Mouse (Mus musculus): ENCODE data around the gene Prune2.
"Not testable (repeated sequence)": the region's sequence is repeated elsewhere in the genome, so short reads cannot be mapped to it uniquely, and the experiment has no call there.

The Prune2 gene

GRCm38 (mm10) chr19:17166288-17166687, 210.4 kb downstream of the Prune2 start:
- in situ Hi-C loops (cut with MboI; ENCODE audit: unreplicated experiment in 2 of 2), result no loop called here

DNA sequence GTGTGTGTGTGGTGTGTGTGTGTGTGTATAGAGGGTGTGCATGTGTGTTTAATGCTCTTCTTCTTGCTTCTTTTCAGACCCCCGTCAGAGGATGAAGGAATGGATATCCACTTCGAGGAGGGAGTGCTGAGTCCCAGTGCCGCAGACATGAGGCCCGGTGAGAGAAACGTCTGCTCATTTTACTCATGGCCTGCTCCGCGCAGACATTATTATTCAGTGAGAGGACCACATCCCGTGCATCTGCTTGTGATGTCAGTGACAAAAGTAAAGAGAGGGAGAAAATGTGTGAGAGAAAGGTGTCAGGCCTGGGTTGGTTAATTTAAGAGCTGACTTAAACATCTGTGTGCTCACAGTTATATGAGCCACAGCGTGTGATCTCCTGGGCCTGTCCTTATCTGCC, 212.3 kb downstream of the Prune2 start:
- in situ Hi-C loops (cut with MboI; ENCODE audit: unreplicated experiment in 2 of 2), result no loop called here

- in situ Hi-C loops (cut with MboI; ENCODE audit: unreplicated experiment in 2 of 2), result no loop called here
Measured at GRCm38 (mm10) chr19:17169746-17170145, 213.8 kb downstream of the Prune2 start.

DNA sequence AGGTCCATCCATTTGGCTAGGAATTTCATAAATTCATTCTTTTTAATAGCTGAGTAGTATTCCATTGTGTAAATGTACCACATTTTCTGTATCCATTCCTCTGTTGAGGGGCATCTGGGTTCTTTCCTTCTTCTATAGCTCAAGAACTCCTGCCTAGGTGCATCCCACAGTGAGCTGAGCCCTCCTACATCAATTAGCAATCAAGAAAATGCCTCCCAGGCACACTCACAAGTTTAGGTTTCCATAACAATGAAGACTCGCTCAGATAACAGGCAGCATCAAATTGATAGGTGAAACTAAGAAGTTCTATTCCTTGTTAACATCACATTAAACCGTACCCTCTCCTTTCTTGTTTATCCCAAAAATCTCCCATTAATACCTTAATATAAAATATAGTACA, 218.6 kb downstream of the Prune2 start:
- in situ Hi-C loops (cut with MboI; ENCODE audit: unreplicated experiment in 2 of 2), result not testable (repeated sequence)

- in situ Hi-C loops (cut with MboI; ENCODE audit: unreplicated experiment in 2 of 2), result no loop called here
Measured at GRCm38 (mm10) chr19:17180506-17180905, 224.6 kb downstream of the Prune2 start.

DNA sequence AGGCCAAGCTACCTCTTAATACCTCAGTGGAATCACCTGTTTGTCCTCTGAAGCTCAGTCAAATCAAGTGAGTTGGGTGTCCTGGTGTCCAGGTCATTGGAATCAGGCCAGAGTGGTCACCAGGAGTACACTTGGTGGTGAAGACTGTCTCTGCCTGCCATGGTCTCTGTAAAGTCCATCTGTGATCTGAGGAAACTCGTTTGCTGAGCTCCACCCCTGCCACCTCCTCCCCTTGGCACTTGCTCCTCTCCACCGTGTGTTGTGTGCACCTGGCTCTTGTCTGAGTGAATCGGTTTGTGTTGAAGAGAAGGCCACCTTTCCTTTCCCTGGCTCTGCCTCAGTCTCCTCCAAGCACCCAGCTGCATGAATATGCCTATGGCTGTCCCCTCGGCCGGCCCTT, 238.8 kb downstream of the Prune2 start:
- in situ Hi-C loops (cut with MboI; ENCODE audit: unreplicated experiment in 2 of 2), result no loop called here

DNA sequence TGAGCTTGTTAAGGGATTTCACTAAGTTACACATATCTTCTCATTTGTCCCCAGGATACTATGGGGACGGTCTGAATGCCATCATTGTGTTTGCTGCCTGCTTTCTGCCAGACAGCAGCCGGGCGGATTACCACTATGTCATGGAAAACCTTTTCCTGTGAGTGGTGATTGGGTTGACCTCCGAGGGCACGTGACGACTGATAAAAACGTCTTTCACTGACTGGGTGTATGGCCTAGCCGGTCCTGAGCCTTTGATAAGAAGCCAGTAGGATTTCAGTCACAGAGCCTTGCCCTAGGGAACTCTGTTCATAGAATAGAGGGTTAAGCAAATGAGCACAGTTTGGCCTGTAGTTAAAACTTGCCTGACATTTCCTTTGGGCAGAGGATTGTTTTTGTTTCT, 243.1 kb downstream of the Prune2 start:
- in situ Hi-C loops (cut with MboI; ENCODE audit: unreplicated experiment in 2 of 2), result no loop called here

DNA sequence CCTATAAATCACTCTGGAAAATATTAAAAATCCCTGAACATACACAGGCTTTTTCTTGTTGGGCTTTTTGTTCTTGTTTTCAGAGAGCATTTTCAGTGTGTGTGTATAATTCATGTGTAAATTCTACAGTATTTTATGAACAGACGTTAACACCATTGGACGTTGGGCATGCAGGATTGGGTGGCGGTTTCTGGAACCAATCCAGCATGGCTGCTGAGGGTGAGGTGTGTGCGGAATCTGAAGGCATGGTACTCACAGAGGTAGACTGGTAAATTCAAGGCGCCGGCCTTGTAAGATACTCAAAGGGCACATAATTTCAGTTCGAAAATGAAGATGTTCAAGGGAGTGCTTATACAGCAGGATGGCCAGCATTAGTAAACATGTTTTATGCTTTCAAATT, 251.2 kb downstream of the Prune2 start:
- in situ Hi-C loops (cut with MboI; ENCODE audit: unreplicated experiment in 2 of 2), result no loop called here

GRCm38 (mm10) chr19:17210541-17210940, 254.6 kb downstream of the Prune2 start:
- in situ Hi-C loops (cut with MboI; ENCODE audit: unreplicated experiment in 2 of 2), result no loop called here

DNA sequence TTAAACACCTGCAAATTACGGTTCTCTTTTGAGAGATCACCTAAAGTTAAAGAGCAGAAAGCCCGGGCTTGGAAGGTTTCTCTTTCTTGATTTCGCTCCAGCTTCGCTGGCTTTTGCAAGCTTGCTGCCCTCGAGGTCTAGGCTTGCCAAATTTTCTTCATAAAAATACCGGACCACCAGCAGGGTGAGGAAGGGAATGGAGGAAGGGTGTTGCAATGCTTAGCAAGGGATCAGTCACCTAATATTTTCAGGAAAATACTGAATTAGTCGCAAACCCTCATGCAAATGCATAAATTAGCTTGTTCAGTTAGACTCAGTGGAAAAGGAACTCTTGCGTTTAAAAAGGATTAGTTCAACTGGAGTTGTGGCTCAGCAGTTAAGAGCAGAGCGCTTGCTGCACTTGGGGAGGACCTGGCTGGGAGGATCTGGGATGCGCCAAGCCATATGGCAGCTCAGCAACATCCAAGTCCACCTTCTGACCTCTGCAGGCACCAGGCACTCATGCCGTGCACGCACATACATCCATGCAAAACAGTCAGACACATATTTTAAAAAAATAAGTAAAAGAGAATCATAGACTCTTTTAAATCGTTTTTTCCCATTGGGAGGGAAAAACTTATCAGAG, 259.1 kb downstream of the Prune2 start:
- in situ Hi-C loops (cut with MboI; ENCODE audit: unreplicated experiment in 2 of 2), result no loop called here

DNA sequence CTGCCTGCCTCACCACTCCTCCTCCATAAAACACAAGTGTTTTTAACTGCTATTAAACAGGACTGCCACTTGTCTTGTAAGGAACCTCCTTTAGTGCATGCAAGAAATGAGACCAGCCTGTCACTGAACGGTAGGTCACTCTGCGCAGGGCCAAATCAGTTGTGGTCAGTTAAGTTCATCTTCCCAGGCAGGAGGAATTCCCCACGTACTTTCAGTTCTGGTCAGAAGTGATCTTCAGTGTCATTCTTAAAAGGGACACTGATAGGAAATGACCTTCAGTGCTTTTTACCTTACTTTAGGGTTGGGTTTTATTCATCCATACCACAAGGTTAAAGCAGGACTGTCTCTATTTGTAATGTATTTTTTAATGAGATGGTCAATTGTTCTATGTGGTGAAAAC, 262.3 kb downstream of the Prune2 start:
- in situ Hi-C loops (cut with MboI; ENCODE audit: unreplicated experiment in 2 of 2), result no loop called here

GRCm38 (mm10) chr19:17223801-17224200, 267.9 kb downstream of the Prune2 start:
- in situ Hi-C loops (cut with MboI; ENCODE audit: unreplicated experiment in 2 of 2), result no loop called here

DNA sequence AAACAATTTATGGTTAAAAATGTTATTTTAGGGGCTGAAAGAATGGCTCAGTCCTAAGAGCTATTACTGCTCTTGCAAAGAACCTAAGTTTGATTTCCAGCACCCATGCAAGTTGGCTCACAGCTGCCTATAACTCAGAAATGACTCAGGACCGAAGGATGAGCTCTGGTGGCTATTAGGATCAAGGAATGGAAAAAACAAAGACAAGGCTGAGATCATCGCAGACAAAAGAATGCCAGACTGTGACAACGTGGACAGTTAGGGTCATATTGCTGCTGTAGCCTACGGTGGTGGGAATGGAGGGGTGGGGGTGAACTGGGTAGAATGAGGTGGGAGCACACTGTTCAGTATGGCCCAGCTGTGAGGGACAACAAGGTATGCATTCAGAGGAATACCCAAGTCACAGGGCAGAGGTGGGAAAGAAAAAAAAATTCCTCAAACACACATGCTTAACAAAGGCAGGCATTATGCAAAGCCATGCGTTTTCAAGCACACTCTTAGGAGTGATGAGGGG, 269.7 kb downstream of the Prune2 start:
- in situ Hi-C loops (cut with MboI; ENCODE audit: unreplicated experiment in 2 of 2), result no loop called here

DNA sequence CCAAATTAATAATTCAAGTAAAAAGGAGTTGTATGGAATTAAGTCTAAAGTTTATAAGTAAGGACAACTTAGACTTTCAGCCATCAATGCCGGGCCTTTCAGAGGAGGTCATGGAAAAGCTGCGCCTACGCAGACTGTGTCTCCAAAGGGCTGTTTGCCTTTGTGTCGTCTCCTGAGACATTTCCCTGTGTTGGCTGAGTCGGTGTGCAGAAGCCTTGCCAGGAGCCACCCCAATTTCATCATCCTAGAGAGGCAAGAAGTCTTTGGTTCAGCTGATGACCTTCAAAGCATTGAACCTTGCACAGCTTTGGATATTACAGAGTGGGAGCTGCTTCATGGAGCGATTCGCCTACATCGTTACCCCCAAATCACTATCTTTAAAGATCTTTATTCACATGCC, 270.2 kb downstream of the Prune2 start:
- in situ Hi-C loops (cut with MboI; ENCODE audit: unreplicated experiment in 2 of 2), result no loop called here

DNA sequence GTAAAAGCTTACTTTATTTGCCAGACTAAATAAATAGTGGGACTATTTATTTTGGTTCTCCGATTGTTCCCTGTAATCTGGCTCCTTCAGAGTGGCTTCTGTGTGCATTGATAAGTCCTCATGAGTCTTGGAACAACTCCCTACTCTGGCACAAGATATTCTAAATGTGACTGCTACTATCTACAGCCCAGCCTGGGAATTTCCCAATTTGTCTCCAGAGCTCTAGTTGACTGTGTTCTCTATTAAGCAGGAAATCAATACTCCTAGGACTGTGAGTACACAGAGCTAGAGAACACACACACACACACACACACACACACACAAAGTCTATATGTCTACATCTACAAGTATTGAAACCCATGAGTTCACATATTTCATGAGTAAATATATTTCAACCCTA, 274.1 kb downstream of the Prune2 start:
- in situ Hi-C loops (cut with MboI; ENCODE audit: unreplicated experiment in 2 of 2), result no loop called here

GRCm38 (mm10) chr19:17238471-17238870, 282.6 kb downstream of the Prune2 start:
- in situ Hi-C loops (cut with MboI; ENCODE audit: unreplicated experiment in 2 of 2), result no loop called here

- in situ Hi-C loops (cut with MboI; ENCODE audit: unreplicated experiment in 2 of 2), result no loop called here
Measured at GRCm38 (mm10) chr19:17240170-17241077, 284.5 kb downstream of the Prune2 start.

DNA sequence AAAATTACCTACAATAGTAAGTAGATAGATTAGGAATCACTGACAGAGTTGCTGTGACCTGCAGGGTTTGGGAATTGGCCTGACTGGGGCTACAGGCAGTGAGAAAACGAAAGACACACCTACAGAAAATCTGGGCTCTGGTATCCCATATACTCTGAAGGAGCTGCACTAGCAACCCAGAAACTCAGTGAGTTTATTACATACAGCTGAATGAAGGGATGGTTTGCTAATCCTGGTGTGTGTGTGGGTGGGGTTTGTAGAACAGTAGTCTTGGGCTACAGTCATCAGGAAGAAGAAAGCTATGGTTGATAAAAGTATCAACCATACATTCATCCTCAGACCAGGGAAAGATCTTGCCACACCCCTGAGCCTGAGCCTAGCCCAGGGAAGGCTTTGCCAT, 285.3 kb downstream of the Prune2 start:
- in situ Hi-C loops (cut with MboI; ENCODE audit: unreplicated experiment in 2 of 2), result no loop called here

DNA sequence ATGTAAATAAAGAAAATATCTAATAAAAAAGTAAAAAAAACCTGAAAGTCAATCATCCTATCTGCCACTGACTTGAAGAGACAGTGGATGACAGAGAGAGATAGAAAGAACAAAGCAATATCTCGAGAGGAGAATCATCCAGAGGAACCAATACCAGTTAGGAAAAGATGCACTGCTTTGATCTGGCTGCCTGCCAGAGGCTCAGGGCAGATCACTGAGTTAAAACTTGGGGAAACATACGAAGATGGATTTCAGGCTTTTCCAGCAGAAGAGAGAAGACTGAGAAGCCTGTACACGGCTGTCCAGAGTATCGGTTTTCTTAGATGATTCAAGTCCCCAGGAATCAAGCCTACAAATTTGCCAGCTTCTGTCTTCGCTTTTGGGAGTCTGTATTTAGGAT, 287.0 kb downstream of the Prune2 start:
- in situ Hi-C loops (cut with MboI; ENCODE audit: unreplicated experiment in 2 of 2), result no loop called here

- in situ Hi-C loops (cut with MboI; ENCODE audit: unreplicated experiment in 2 of 2), result no loop called here
Measured at GRCm38 (mm10) chr19:17244544-17244943, 288.6 kb downstream of the Prune2 start.

DNA sequence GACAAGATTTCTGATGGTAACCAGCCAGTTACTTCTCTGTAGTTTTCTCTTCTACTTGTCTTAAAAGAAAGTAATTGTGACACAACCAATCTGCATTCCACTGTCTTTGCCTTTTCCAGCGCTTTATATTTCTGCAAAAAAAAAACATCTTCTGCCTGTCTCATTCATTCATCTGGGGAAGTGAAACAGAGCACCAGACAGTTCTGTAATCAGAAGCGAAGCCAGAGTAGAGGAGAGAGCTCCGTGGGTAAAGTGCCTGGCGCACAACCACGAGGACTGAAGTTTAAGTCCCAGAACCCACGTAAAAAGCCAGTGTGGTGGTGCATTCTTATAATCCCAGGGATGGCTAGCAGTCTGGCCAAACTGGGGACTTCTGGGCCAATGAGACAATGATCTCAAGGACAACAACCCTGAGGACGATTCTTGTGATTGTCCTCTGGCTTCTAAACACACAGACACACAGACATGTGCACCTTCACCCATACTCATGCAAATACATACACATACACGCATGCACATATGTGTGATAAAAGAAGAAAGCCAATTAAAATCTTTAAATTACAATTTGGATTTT, 291.5 kb downstream of the Prune2 start:
- in situ Hi-C loops (cut with MboI; ENCODE audit: unreplicated experiment in 2 of 2), result loop anchor here in 1 of 2 experiments (5.0 kb wide), 1 partner anchor 105 kb away; no protein-coding TSS in a partner anchor
